Mouse (Mus musculus) testis, postnatal 10 days (tissue): ENCODE results near the gene Prpf3.
A peak's percentile ranks its signal among the peaks of the same experiment; 100 is the strongest.
"Not testable (repeated sequence)": the region's sequence is repeated elsewhere in the genome, so short reads cannot be mapped to it uniquely, and the experiment has no call there.

ENCODE experiments used
- DNase-seq: peaks from one replicate; pipeline ENCODE4 v3.0.0; 2021; ENCODE audit warnings: low spot score

Prpf3 gene

GRCm38 (mm10) chr3:95881979-95882815 is 26.5 kb upstream of the Prpf3 start, which contains the start of gene Ciart:
Ciart (minus strand) TSS chr3:95882251.
- peak; percentile 92 for DNase-seq

GRCm38 (mm10) chr3:95879063-95879462 is 23.4 kb upstream of the Prpf3 start:
- DNase-seq = no peak

GRCm38 (mm10) chr3:95872048-95872447 is 16.4 kb upstream of the Prpf3 start:
- no peak for DNase-seq

- DNase-seq = peak; percentile 85
These were observed 15.7 kb upstream of the Prpf3 start, which contains the start of gene Mrps21 for GRCm38 (mm10) chr3:95871392-95871867. Mrps21 (minus strand) TSS chr3:95871519.

GRCm38 (mm10) chr3:95870976-95871375 is 15.3 kb upstream of the Prpf3 start:
- no peak for DNase-seq

GRCm38 (mm10) chr3:95867408-95867807 is 11.7 kb upstream of the Prpf3 start:
- no peak for DNase-seq

- DNase-seq = no peak
These were observed 10.4 kb upstream of the Prpf3 start for GRCm38 (mm10) chr3:95866071-95866470.

GRCm38 (mm10) chr3:95865571-95865970 is 9.9 kb upstream of the Prpf3 start:
- no peak for DNase-seq

- DNase-seq = no peak
These were observed 9.4 kb upstream of the Prpf3 start for GRCm38 (mm10) chr3:95865050-95865449.

- no peak for DNase-seq
These were observed 7.9 kb upstream of the Prpf3 start for GRCm38 (mm10) chr3:95863578-95863977.

- peak; percentile 70 for DNase-seq
These were observed 6.1 kb upstream of the Prpf3 start for GRCm38 (mm10) chr3:95861796-95862195.

- DNase-seq = no peak
These were observed 5.5 kb upstream of the Prpf3 start for GRCm38 (mm10) chr3:95861216-95861615.

- DNase-seq = no peak
These were observed 4.6 kb upstream of the Prpf3 start for GRCm38 (mm10) chr3:95860323-95860722.

GRCm38 (mm10) chr3:95858278-95858677 is 2.6 kb upstream of the Prpf3 start:
- not testable (repeated sequence) for DNase-seq

GRCm38 (mm10) chr3:95857050-95857449 is 1.4 kb upstream of the Prpf3 start:
- DNase-seq = not testable (repeated sequence)

GRCm38 (mm10) chr3:95856115-95856514 is 430 bp upstream of the Prpf3 start:
- DNase-seq = no peak

- DNase-seq = no peak
These were observed 4.4 kb downstream of the Prpf3 start for GRCm38 (mm10) chr3:95851317-95851716.

GRCm38 (mm10) chr3:95850611-95851010 is 5.1 kb downstream of the Prpf3 start:
- no peak for DNase-seq

GRCm38 (mm10) chr3:95842503-95843214 is 13.0 kb downstream of the Prpf3 start:
- DNase-seq = no peak

- no peak for DNase-seq
These were observed 16.4 kb downstream of the Prpf3 start for GRCm38 (mm10) chr3:95839250-95839649.

GRCm38 (mm10) chr3:95829053-95829452 is 26.6 kb downstream of the Prpf3 start:
- DNase-seq = no peak

GRCm38 (mm10) chr3:95826275-95826674 is 29.4 kb downstream of the Prpf3 start:
- no peak for DNase-seq
